ENCODE assay signal across 8 mouse cellular contexts in the genomic region with DNA sequence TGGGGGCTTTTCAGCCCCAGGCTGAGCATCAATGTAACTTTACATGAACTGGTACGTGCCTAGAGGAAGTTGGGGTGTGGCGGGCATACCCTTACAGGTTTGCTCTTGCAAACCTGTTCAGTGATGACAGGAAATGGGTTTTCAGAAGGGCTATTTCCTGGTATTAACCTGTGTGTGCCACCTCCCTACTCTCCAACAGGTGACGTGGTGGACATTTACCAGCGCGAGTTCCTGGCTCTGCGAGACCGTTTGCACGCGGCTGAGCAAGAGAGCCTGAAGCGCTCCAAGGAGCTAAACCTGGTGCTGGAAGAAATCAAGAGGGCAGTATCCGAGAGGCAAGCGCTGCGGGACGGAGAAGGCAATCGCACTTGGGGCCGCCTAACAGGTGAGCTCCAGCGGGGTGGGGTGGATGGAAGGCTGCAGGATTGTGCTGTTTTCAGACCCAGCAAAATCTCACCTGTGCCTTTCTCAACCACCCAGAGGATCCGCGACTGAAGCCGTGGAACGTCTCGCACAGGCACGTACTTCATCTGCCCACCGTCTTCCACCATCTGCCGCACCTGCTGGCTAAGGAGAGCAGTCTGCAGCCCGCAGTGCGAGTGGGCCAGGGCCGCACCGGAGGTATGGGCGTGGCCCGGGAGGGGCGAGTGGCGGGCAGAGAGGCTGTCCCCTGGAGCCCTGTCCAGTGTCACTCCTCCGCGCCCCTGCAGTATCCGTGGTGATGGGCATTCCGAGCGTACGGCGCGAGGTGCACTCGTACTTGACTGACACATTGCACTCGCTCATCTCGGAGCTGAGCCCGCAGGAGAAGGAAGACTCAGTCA. TPM values are rescaled to one million over a fixed set of nuclear protein-coding genes. Genes with fewer than 3 reads are reported as not detected.
DNase-seq lines count a peak whose midpoint lies in the region; ATAC-seq and TF ChIP-seq lines count a peak whose summit lies in the region.

No protein-coding gene starts in this region.

- no peak; the same call in 1 of the 2 replicates for TF ChIP-seq CTCF in G1E (IDR thresholded peaks at IDR 0.05; ENCODE audit: low read depth, low read length)
- no peak for TF ChIP-seq CTCF in liver, postnatal 0 days (IDR thresholded peaks at IDR 0.05; ENCODE audit: low read depth)

- H3K4me3 ChIP-seq in heart, embryonic 14.5 days (ENCODE audit: control insufficient read depth in 1 of 2, insufficient read depth in 1 of 2, low read depth in 1 of 2, low read length in 2 of 2): peak overlapping the region; percentile 9 to 22; a peak in 3 of 4 replicates
- peak overlapping the region; percentile 40; the same call in 1 of the 2 replicates for H3K4me3 ChIP-seq in G1E (ENCODE audit: low read depth, low read length)
- H3K4me3 ChIP-seq in hindbrain, embryonic 10.5 days: peak overlapping the region; percentile 47
- no peak overlapping the region for H3K4me3 ChIP-seq in liver, postnatal 0 days (ENCODE audit: low read depth, low read length)

- H3K4me2 ChIP-seq in heart, embryonic 14.5 days (ENCODE audit: low read length): peak overlapping the region; percentile 62
- peak overlapping the region; percentile 9; the same call in 1 of the 2 replicates for H3K4me2 ChIP-seq in liver, postnatal 0 days (ENCODE audit: low read depth, low read length)

- H3K27me3 ChIP-seq in heart, embryonic 14.5 days (ENCODE audit: control insufficient read depth, insufficient read depth, low read length): no peaks in the 10 kb centered on the region
- no peaks in the 10 kb centered on the region for H3K27me3 ChIP-seq in G1E (ENCODE audit: insufficient read depth, low read length)
- peaks cover 50% of the 10 kb centered on the region for H3K27me3 ChIP-seq in hindbrain, embryonic 10.5 days (ENCODE audit: insufficient read depth, poor library complexity, severe bottlenecking)
- no peaks in the 10 kb centered on the region for H3K27me3 ChIP-seq in liver, postnatal 0 days (ENCODE audit: insufficient read depth, low read length)

- no peak for DNase-seq in heart, postnatal 25 days (ENCODE audit: low spot score)
- DNase-seq in G1E (ENCODE audit: low spot score): no peak
- DNase-seq in hindbrain, embryonic 10.5 days (ENCODE audit: low spot score): no peak
- peak; percentile 37 for DNase-seq in liver, postnatal 0 days
- DNase-seq in thymus, postnatal 14 days: no peak

- intact Hi-C loops in heart, postnatal 25 days (cut with DNase I): loop anchor here (2.0 to 5.0 kb wide), 2 partner anchors 70 to 243 kb away; no protein-coding TSS in a partner anchor

- ATAC-seq in heart, embryonic 14.5 days (ENCODE audit: insufficient number of reproducible peaks, insufficient read depth, low FRiP score, low read depth): no peak
- no peak for ATAC-seq in G1E (ENCODE audit: extremely low read depth, insufficient number of reproducible peaks, low FRiP score, poor library complexity, severe bottlenecking)
- ATAC-seq in liver, postnatal 0 days: 0 out of 2 replicates have a peak, but pooled peaks have one; percentile 6
- no peak for ATAC-seq in frontal cortex, adult (ENCODE audit: low TSS enrichment)
- ATAC-seq in granulocyte monocyte progenitor cell, adult 5-6 weeks (replicated peaks; ENCODE audit: poor library complexity, severe bottlenecking): no peak

- no peak overlapping the region for H3K9ac ChIP-seq in heart, embryonic 14.5 days (ENCODE audit: low read length)
- no peak overlapping the region for H3K9ac ChIP-seq in liver, postnatal 0 days (replicated peaks)

- H3K4me1 ChIP-seq in heart, embryonic 14.5 days (ENCODE audit: control insufficient read depth in 2 of 2, insufficient read depth in 2 of 2, low read length in 2 of 2): peaks cover 13 to 17% of the 10 kb centered on the region in 2 experiments
- peaks cover 62% of the 10 kb centered on the region for H3K4me1 ChIP-seq in G1E (ENCODE audit: insufficient read depth, low read depth, low read length)
- H3K4me1 ChIP-seq in hindbrain, embryonic 10.5 days (replicated peaks): peaks cover 60% of the 10 kb centered on the region
- H3K4me1 ChIP-seq in liver, postnatal 0 days (ENCODE audit: insufficient read depth): peaks cover 25% of the 10 kb centered on the region

- no peak for TF ChIP-seq EP300 in liver, postnatal 0 days (IDR thresholded peaks at IDR 0.05; ENCODE audit: low read depth)

- peaks cover 45% of the 10 kb centered on the region for H3K36me3 ChIP-seq in heart, embryonic 14.5 days (ENCODE audit: control insufficient read depth, insufficient read depth, low read length)
- H3K36me3 ChIP-seq in G1E (replicated peaks): peaks cover 90% of the 10 kb centered on the region
- peaks cover 41% of the 10 kb centered on the region for H3K36me3 ChIP-seq in hindbrain, embryonic 10.5 days
- peaks cover 51% of the 10 kb centered on the region for H3K36me3 ChIP-seq in liver, postnatal 0 days (replicated peaks; ENCODE audit: insufficient read depth, low read length)

- no peaks in the 10 kb centered on the region for H3K9me3 ChIP-seq in heart, embryonic 14.5 days (ENCODE audit: control insufficient read depth, low read length)
- no peaks in the 10 kb centered on the region for H3K9me3 ChIP-seq in G1E (replicated peaks)
- H3K9me3 ChIP-seq in hindbrain, embryonic 10.5 days: no peaks in the 10 kb centered on the region
- H3K9me3 ChIP-seq in liver, postnatal 0 days (ENCODE audit: low read length): no peaks in the 10 kb centered on the region

- WGBS in heart, embryonic 14.5 days: 33% methylated on average over 45 of the region's 45 CpGs
- 19% methylated on average over 45 of the region's 45 CpGs for WGBS in hindbrain, embryonic 10.5 days
- WGBS in liver, postnatal 0 days (ENCODE audit: insufficient replicate concordance): 72% methylated on average over 45 of the region's 45 CpGs

- H3K27ac ChIP-seq in heart, embryonic 14.5 days (replicated peaks in 1 of 2; ENCODE audit: control insufficient read depth in 1 of 2, insufficient read depth in 1 of 2, low read depth in 2 of 2, low read length in 2 of 2): no peak overlapping the region
- H3K27ac ChIP-seq in hindbrain, embryonic 10.5 days: peak overlapping the region; percentile 45; the same call in 1 of the 2 replicates
- H3K27ac ChIP-seq in liver, postnatal 0 days (ENCODE audit: low read depth): no peak overlapping the region

RNA-seq across cellular contexts. Expression of gene Ltc4s, which starts 7.7 kb away (rescaled TPM):
- polyA plus RNA-seq in heart, embryonic 14.5 days (2014; fragmentation: Nextera tagmentation; extraction: Ambion mirVana): 1.8 and 1.9 TPM in 2 replicates
- 1 to 10 TPM; 4.8 to 7.8 TPM for total RNA-seq in heart, postnatal 25 days (2021)
- total RNA-seq in G1E (2014; fragmentation: Nextera tagmentation) (not detected in 2 replicates), G1E (2017) (not detected in 2 replicates)
- not detected in 2 replicates for polyA plus RNA-seq in G1E (2012)
- polyA plus RNA-seq in hindbrain, embryonic 10.5 days (2016; fragmentation: Nextera tagmentation; extraction: Ambion mirVana): 1.4 and 1.8 TPM in 2 replicates
- 0.68 and 0.89 TPM in 2 replicates for polyA plus RNA-seq in liver, postnatal 0 days (2015; fragmentation: Nextera tagmentation; extraction: Ambion mirVana)
- 1.6 TPM in 1 of 2 replicates, not detected in the other for total RNA-seq in granulocyte monocyte progenitor cell, adult 5-6 weeks (2014; fragmentation: Nextera tagmentation)
- total RNA-seq in granulocyte monocyte progenitor cell, adult 5-6 weeks (2017): not detected in 2 replicates

RNA-seq across cellular contexts. Expression of gene Mgat4b, which starts 20.0 kb away (rescaled TPM):
- 32.9 and 37.6 TPM in 2 replicates for polyA plus RNA-seq in heart, embryonic 14.5 days (2014; fragmentation: Nextera tagmentation; extraction: Ambion mirVana)
- 10 to 100 TPM; 85.3 to 86.5 TPM for total RNA-seq in heart, postnatal 25 days (2021)
- total RNA-seq in G1E (2014; fragmentation: Nextera tagmentation) (18.4 and 24.2 TPM in 2 replicates), G1E (2017) (15.6 and 18.3 TPM in 2 replicates)
- polyA plus RNA-seq in G1E (2012): 106 and 120 TPM in 2 replicates
- polyA plus RNA-seq in hindbrain, embryonic 10.5 days (2016; fragmentation: Nextera tagmentation; extraction: Ambion mirVana): 21.5 and 29.9 TPM in 2 replicates
- 17.2 and 18.6 TPM in 2 replicates for polyA plus RNA-seq in liver, postnatal 0 days (2015; fragmentation: Nextera tagmentation; extraction: Ambion mirVana)
- 22.7 and 23.9 TPM in 2 replicates for total RNA-seq in granulocyte monocyte progenitor cell, adult 5-6 weeks (2014; fragmentation: Nextera tagmentation)
- total RNA-seq in granulocyte monocyte progenitor cell, adult 5-6 weeks (2017): 11.5 and 14.6 TPM in 2 replicates

RNA-seq across cellular contexts. Expression of gene Sqstm1, which starts 20.1 kb away (rescaled TPM):
- 216 and 226 TPM in 2 replicates for polyA plus RNA-seq in heart, embryonic 14.5 days (2014; fragmentation: Nextera tagmentation; extraction: Ambion mirVana)
- total RNA-seq in heart, postnatal 25 days (2021): 100 to 1,000 TPM; 265 to 324 TPM
- total RNA-seq in G1E (2014; fragmentation: Nextera tagmentation): 118 and 252 TPM in 2 replicates
- total RNA-seq in G1E (2017): 663 and 687 TPM in 2 replicates
- polyA plus RNA-seq in G1E (2012): 134 and 138 TPM in 2 replicates
- 147 and 210 TPM in 2 replicates for polyA plus RNA-seq in hindbrain, embryonic 10.5 days (2016; fragmentation: Nextera tagmentation; extraction: Ambion mirVana)
- polyA plus RNA-seq in liver, postnatal 0 days (2015; fragmentation: Nextera tagmentation; extraction: Ambion mirVana): 154 and 172 TPM in 2 replicates
- total RNA-seq in granulocyte monocyte progenitor cell, adult 5-6 weeks (2014; fragmentation: Nextera tagmentation): 89.7 and 92.6 TPM in 2 replicates
- total RNA-seq in granulocyte monocyte progenitor cell, adult 5-6 weeks (2017): 131 and 165 TPM in 2 replicates

RNA-seq across cellular contexts. Expression of gene Mrnip, which starts 56.4 kb away (rescaled TPM):
- 10.9 and 13.1 TPM in 2 replicates for polyA plus RNA-seq in heart, embryonic 14.5 days (2014; fragmentation: Nextera tagmentation; extraction: Ambion mirVana)
- 1 to 10 TPM; 2.3 to 2.7 TPM for total RNA-seq in heart, postnatal 25 days (2021)
- 44.8 and 63.7 TPM in 2 replicates for total RNA-seq in G1E (2014; fragmentation: Nextera tagmentation)
- total RNA-seq in G1E (2017): 17.4 and 17.6 TPM in 2 replicates
- 6.5 and 10.6 TPM in 2 replicates for polyA plus RNA-seq in G1E (2012)
- polyA plus RNA-seq in hindbrain, embryonic 10.5 days (2016; fragmentation: Nextera tagmentation; extraction: Ambion mirVana): 23.1 and 26.1 TPM in 2 replicates
- polyA plus RNA-seq in liver, postnatal 0 days (2015; fragmentation: Nextera tagmentation; extraction: Ambion mirVana): 5.0 and 5.1 TPM in 2 replicates
- 18.4 and 27.7 TPM in 2 replicates for total RNA-seq in granulocyte monocyte progenitor cell, adult 5-6 weeks (2014; fragmentation: Nextera tagmentation)
- total RNA-seq in granulocyte monocyte progenitor cell, adult 5-6 weeks (2017): 13.9 and 22.0 TPM in 2 replicates
